Mouse (Mus musculus) cortical plate, adult 2 months (tissue): Measurements from ENCODE around the gene Fstl3.

Source experiments
- CTCF ChIP-seq: fragments of 200-500 bp; IDR thresholded peaks from 2 replicates; pipeline ENCODE4 v1.5.1; 2011; ENCODE audit warnings: mild to moderate bottlenecking, control low read depth, low read length; ENCODE audit not compliant: insufficient read depth; ENCODE audit errors: extremely low read depth
- POLR2A ChIP-seq: fragments of 200-500 bp; IDR thresholded peaks from 2 replicates; pipeline ENCODE4 v1.6.1; 2011; ENCODE audit warnings: mild to moderate bottlenecking, low read length, control low read depth; ENCODE audit not compliant: insufficient read depth; ENCODE audit errors: extremely low read depth

DNA sequence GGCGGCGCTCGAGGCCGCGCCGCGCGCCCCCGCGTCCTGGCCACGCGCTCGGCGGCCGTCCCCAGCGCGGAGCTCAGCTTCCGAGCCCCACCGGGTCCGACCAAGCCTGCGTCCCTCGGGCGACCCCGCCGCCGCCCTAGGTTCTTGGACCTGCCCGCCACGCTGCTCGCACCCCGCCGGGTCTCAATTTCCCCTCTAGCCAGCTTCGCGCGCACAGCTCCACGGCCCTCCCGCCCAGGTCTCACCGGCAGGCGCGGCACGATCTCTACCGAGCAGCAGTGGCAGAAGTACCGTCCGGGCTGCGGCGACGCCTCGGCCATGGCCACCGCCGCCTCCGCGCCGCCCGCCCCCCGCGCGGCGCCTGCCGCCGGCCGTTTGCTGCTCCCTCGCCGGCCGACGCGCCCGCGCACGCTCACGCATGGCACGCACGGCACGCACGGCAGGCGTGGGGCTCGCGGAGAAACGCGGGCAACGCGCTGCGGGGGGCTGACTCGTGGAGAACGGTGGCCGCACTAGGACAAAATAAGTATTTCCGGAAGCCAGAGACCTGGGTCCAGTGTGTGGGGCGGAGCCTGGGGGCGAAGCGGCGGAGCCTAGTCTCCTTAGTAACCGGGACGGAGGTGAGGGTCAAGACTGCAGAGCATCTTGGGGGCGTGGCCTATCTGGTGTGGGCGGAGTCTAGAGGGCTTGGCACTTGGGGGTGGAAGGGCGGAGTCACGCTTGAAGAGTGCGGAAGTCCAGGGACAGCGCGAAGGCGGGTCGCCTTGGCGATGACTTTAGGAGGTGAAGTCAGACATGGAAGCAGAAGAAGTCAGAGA lies 10.4 kb upstream of the Fstl3 start, which contains the start of gene Rnf126:
- TF ChIP-seq CTCF (no peak), POLR2A (no peak)
